In the genomic region with DNA sequence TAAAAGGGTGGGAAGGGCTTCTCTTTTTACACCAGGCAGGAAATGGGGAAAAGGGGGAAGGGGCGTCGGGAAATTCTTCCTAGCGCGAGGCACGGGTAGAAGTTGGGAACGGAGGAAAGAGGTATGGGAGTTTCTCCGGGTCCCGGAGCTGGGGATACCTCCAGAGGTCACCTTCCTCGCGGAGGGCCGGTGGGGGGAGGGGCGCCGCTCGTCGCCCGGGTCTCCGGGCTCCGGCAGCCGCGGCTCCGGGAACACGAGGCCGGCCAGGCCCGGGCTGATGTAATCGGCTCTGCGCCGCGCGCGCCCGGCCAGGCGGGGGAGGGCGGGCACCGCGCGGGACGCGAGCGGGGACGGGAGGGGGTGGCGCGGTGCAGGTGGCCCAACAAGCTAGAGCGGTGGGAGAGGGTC, we compare ENCODE assay signal across 7 mouse cellular contexts. TPM values are rescaled to one million over a fixed set of nuclear protein-coding genes. Genes with fewer than 3 reads are reported as not detected.
DNase-seq lines count a peak whose midpoint lies in the region; TF ChIP-seq lines count a peak whose summit lies in the region.

No protein-coding gene starts in this region.

- peak overlapping the region; percentile 81 for H3K9ac ChIP-seq in heart, adult 2 months (ENCODE audit: low read depth, low read length)

- peaks cover 39% of the 10 kb centered on the region for H3K4me1 ChIP-seq in thymus, adult 2 months (replicated peaks; ENCODE audit: control insufficient read depth, insufficient read depth, low read length)
- H3K4me1 ChIP-seq in heart, adult 2 months (ENCODE audit: control insufficient read depth, insufficient read depth, low read length) = peaks cover 8% of the 10 kb centered on the region

- H3K36me3 ChIP-seq in thymus, adult 2 months (ENCODE audit: control insufficient read depth, insufficient read depth, low read length) = no peaks in the 10 kb centered on the region
- H3K36me3 ChIP-seq in heart, adult 2 months (ENCODE audit: control insufficient read depth, insufficient read depth, low read length) = 0 out of 2 replicates have a peak, but pooled peaks cover 2% of the 10 kb centered on the region

- H3K27me3 ChIP-seq in thymus, adult 2 months (ENCODE audit: control insufficient read depth, insufficient read depth, low read length) = no peaks in the 10 kb centered on the region; the same call in 1 of the 2 replicates
- no peaks in the 10 kb centered on the region for H3K27me3 ChIP-seq in heart, adult 2 months (ENCODE audit: control insufficient read depth, insufficient read depth, low read length)

- H3K4me3 ChIP-seq in thymus, adult 2 months (ENCODE audit: control insufficient read depth, insufficient read depth, low read length) = peak overlapping the region; percentile 52
- peak overlapping the region; percentile 78 for H3K4me3 ChIP-seq in heart, adult 2 months

- WGBS in thymus, adult 2 months = 1% methylated on average over 43 of the region's 43 CpGs
- WGBS in heart, adult 2 months = 2% methylated on average over 42 of the region's 43 CpGs

- intact Hi-C loops in heart, adult 2 months (cut with DNase I) = loop anchor here (5.0 kb wide), 2 partner anchors 73 to 348 kb away; no protein-coding TSS in a partner anchor

- no peak for TF ChIP-seq POLR2A in thymus, adult 2 months (IDR thresholded peaks at IDR 0.05; ENCODE audit: control insufficient read depth, extremely low read depth, insufficient read depth, low read length, poor library complexity)
- TF ChIP-seq POLR2A in heart, adult 2 months (IDR thresholded peaks at IDR 0.05; ENCODE audit: insufficient read depth, low read depth, low read length) = no peak

- DNase-seq in thymus, adult 2 months = no peak
- no peak for DNase-seq in thymus, adult 18-20 months
- DNase-seq in cerebellum, postnatal 25 days = peak; percentile 81 to 87
- DNase-seq in heart, adult 2 months = peak; percentile 73 to 79
- DNase-seq in kidney, postnatal 25 days = peak; percentile 64 to 86
- DNase-seq in lung, postnatal 10 days = peak; percentile 59
- peak; percentile 57 to 58 for DNase-seq in right cerebral cortex, postnatal 10 days (ENCODE audit: low spot score in 2 of 2)

- TF ChIP-seq CTCF in thymus, adult 2 months (IDR thresholded peaks at IDR 0.05; ENCODE audit: borderline replicate concordance, control insufficient read depth, extremely low read depth, insufficient read depth, low read length, poor library complexity) = no peak
- no peak for TF ChIP-seq CTCF in heart, adult 2 months (IDR thresholded peaks at IDR 0.05)

- no peak overlapping the region for H3K27ac ChIP-seq in thymus, adult 2 months (ENCODE audit: control insufficient read depth, insufficient read depth, low read length)
- H3K27ac ChIP-seq in heart, adult 2 months = peak overlapping the region; percentile 96

- no peaks in the 10 kb centered on the region for H3K79me2 ChIP-seq in heart, adult 2 months (replicated peaks; ENCODE audit: control insufficient read depth, insufficient read depth, low read length)

- TF ChIP-seq EP300 in heart, adult 2 months (IDR thresholded peaks at IDR 0.05; ENCODE audit: insufficient read depth, low read depth, low read length) = no peak

RNA-seq across cellular contexts. Expression of a gene that starts 1.8 kb away (rescaled TPM):
- 50.3 and 65.2 TPM in 2 replicates for polyA plus RNA-seq in thymus, adult 2 months (2012; rRNA removed)
- 100 to 1,000 TPM; 207 to 328 TPM for total RNA-seq in heart, adult 2 months (2021)
- polyA plus RNA-seq in heart, adult 2 months (2012; rRNA removed) = 384 and 618 TPM in 2 replicates

Comparison
In these comparisons a context has a peak if more than half of its experiments do, and no peak if none do; other contexts are left out.
1. DNase-seq: peak in cerebellum, postnatal 25 days (2 of 2), heart, adult 2 months (2 of 2), kidney, postnatal 25 days (2 of 2), lung, postnatal 10 days (single experiment) and right cerebral cortex, postnatal 10 days (2 of 2); none in thymus, adult 2 months (single experiment) and thymus, adult 18-20 months (0 of 2).